Mouse (Mus musculus) frontal cortex, postnatal 10 days (tissue): ENCODE measurements around the gene Msl1.
"Not testable (repeated sequence)": the region's sequence is repeated elsewhere in the genome, so short reads cannot be mapped to it uniquely, and the experiment has no call there.

Experiments
- DNase-seq, 2 experiments: peaks; one replicate each; pipeline ENCODE4 v3.0.0; 2022; ENCODE audit warnings: low spot score in 2 of 2, mixed read lengths in 1 of 2

Msl1 gene

DNA sequence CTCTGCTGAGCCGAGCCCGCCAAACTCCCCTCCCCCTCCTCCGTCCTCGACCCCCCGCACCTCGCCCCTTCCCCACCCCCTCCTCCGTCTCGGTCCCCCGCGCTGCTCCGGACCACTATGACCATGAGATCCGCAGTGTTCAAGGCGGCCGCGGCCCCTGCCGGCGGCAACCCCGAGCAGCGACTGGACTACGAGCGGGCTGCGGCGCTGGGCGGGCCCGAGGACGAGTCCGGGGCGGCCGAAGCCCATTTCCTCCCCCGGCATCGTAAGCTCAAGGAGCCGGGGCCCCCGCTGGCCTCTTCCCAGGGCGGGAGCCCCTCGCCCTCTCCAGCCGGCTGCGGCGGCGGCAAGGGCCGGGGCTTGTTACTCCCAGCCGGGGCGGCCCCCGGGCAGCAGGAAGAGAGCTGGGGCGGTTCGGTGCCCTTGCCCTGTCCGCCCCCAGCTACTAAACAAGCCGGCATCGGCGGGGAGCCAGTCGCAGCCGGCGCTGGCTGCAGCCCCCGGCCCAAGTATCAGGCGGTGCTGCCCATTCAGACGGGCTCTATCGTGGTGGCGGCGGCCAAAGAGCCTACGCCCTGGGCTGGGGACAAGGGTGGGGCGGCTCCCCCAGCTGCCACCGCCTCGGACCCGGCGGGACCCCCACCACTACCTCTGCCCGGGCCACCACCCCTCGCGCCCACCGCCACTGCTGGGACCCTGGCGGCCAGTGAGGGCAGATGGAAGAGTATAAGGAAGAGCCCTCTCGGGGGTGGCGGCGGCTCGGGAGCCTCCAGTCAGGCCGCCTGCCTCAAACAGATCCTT, 598 bp downstream of the Msl1 start:
- DNase-seq, result peak; percentile 53 to 57

GRCm38 (mm10) chr11:98796515-98797216, 1.4 kb downstream of the Msl1 start:
- DNase-seq, result peak; percentile 66 to 75

DNA sequence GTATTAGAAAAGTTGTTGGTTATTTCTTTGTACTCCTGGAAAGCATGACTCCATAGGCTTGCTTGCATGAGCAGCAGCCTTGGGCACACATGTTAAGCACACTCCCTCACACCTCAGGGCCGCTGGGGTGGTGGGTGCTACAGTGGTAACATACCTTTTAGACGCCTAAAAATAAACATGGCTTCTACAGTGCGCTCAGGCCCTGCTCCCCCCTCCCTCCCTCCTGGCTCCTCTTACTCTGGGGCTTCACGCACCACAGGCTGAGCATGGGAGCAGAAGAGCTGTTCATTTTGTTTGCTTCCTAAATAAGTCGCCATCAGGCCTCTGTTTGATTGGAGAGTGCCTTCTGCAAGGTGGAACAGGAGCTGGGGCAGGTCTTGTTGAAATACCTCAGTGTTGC, 2.0 kb downstream of the Msl1 start:
- no peak for DNase-seq

DNA sequence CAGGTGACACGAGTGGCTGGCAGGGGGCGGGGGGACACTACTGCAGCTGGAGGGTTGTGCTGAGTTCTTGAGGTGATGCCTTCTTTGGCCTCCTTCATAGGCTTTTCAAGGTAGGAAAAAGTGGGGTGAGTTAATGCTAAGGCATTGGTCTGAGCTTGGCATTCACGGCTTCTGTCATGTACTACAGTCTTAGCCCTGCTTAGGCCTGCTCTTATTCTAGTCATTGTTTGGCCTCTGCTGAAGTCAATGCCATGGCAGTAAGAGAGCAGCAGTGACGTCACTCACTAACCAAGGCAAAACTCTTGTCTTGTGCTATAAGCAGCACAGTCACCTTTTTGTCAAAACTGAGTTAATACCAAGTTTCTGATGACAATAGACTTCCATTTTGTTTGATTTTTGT, 2.6 kb downstream of the Msl1 start:
- no peak for DNase-seq

- no peak for DNase-seq
Measured at GRCm38 (mm10) chr11:98804605-98805004, 9.3 kb downstream of the Msl1 start, which contains the start of gene Casc3. TSS of gene Casc3 (plus strand) at chr11:98804905.

- no peak for DNase-seq
Measured at GRCm38 (mm10) chr11:98808417-98808816, 13.1 kb downstream of the Msl1 start.

- peak; percentile 99 for DNase-seq
Measured at GRCm38 (mm10) chr11:98809457-98810290, 14.4 kb downstream of the Msl1 start.

DNA sequence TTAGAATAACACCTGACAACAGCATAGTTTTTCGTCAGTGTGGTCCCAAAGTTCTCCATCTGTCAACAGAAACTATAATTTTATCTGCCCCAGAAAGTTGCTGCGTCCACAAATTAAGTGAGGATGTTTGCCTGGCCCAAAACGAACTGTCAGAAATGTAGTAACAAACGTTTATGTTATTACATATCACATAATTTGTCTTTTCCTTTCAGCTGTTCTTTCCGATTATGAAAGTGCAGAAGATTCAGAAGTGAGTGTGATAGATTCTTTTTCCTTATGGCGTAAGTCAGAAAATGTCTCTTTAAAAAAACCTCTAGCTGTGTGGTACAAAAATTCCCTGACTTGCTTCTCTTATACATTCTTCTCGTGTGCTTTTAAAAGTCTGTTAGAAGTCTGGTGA, 15.4 kb downstream of the Msl1 start:
- no peak for DNase-seq

GRCm38 (mm10) chr11:98816706-98817239, 21.5 kb downstream of the Msl1 start:
- DNase-seq, result no peak

GRCm38 (mm10) chr11:98820968-98821367, 25.7 kb downstream of the Msl1 start:
- DNase-seq, result no peak

GRCm38 (mm10) chr11:98826071-98826470, 30.8 kb downstream of the Msl1 start:
- DNase-seq, result not testable (repeated sequence)

- no peak for DNase-seq
Measured at GRCm38 (mm10) chr11:98827877-98828276, 32.6 kb downstream of the Msl1 start.

GRCm38 (mm10) chr11:98829091-98829775, 33.9 kb downstream of the Msl1 start:
- no peak for DNase-seq

- no peak for DNase-seq
Measured at GRCm38 (mm10) chr11:98829875-98830274, 34.6 kb downstream of the Msl1 start.

GRCm38 (mm10) chr11:98835296-98835695, 40.0 kb downstream of the Msl1 start:
- no peak for DNase-seq

DNA sequence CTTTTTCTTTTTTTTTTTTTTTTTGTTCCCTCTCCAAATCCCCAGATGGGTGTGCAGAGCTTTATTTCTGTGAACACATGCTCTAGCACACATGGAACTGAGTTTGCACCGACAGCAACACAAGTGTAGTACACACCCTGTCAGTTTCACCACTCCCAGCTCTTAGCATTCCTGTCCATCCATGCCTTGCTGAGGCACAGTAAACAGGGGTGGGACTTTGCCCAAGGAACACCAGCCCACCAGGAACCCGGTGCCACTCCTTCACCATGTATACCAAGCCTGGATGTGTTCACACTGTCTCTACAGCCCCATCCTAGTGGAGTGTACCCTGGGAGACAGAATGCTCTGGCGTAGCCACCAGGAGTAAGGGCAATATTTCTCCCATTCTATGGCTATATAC, 40.4 kb downstream of the Msl1 start:
- no peak for DNase-seq

DNA sequence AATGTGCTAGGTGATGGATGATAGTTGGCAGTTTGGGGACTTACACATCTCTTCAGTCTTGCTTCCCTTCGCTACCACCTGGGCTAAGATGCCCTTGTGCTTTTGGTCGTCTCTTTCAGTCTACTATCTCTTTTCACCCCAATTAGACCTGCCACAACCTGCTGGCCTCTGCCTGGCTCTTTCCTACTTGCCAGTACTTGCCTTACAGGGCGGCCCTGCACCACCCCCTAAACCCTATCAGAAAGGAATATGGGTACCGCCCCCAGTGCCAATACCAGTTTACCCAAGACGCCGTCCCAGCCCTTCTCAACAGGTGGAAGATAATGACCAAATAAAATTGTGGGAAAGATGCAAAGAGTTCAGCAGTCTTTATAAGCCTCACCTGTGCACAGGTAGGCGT, 40.8 kb downstream of the Msl1 start:
- no peak for DNase-seq

DNA sequence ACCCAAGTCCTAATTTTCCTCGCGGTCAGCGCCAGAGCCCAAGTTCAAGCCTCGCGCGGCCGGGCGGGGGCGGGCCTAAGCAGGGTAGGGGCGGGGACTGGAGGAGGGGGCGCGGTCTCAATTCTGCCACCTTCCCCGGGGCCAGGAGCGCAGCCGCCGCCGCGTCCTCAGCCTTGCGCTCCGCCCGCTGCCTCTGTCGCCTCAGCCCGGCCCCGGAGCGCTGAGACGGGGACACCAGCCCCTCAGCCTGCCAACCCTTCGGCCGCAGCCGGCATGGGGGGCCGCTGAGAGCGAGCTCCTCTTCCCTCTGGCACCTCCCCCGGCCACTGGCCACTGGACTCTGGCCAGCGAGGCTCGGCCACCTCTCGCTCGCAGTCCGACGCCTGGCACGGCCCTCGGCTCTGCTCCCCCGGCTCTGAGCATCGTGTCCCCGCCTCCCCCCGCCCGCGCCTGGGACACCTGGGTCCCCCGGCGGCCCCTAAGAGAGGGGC, 41.4 kb downstream of the Msl1 start, which contains the start of gene Rapgefl1:
TSS of gene Rapgefl1 (plus strand) at position 135 of the 491 bp plus-strand sequence.
- peak; percentile 68 to 80 for DNase-seq

DNA sequence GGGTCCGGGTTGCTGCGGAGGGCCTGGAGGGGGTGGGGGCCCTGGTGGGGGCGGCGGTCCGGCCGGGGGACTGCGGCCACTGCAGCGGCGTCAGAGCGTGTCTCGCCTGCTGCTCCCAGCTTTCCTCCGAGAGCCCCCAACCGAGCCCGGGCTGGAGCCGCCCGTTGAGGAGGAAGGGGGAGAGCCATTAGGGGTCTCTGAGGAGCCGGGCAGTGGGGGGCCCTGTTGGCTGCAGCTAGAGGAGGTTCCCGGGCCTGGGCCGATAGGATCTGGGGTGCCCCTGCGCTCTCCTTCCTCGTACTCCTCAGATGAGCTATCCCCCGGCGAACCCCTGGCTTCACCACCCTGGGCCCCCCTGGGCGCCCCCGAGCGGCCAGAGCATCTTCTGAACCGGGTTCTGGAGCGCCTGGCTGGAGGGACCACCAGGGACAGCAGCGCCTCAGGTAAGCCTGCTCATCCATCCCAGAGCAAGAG, 42.0 kb downstream of the Msl1 start:
- peak in 1 of 2 experiments; percentile 54 for DNase-seq

DNA sequence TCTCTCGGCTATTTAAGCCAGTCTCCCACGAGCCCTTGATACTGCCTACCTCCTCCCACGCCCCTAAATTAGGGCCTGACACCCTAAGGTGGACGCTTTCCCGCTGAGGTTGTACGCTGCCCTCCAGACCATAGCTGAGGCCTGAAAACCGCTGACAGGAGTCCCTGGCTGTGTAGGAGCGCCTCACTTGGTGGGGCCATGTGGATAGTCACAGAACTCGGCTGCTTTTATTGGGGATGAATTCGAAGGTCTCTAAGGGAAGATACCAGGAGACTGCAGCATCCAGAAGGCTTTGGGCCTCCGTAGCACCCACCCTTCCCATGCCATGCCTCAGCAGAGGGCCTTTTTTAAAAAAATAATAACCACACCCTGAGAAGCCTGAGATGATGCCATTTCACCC, 42.6 kb downstream of the Msl1 start:
- DNase-seq, result no peak

GRCm38 (mm10) chr11:98838512-98838911, 43.2 kb downstream of the Msl1 start:
- no peak for DNase-seq
